Mouse (Mus musculus): ENCODE measurements at regions not wholly inside any gene's neighbourhood (a gene's known extent, or its start where the extent isn't known, plus 50 kb on each side); places are given as distances from the start of the nearest gene placed in this dataset.

DNA sequence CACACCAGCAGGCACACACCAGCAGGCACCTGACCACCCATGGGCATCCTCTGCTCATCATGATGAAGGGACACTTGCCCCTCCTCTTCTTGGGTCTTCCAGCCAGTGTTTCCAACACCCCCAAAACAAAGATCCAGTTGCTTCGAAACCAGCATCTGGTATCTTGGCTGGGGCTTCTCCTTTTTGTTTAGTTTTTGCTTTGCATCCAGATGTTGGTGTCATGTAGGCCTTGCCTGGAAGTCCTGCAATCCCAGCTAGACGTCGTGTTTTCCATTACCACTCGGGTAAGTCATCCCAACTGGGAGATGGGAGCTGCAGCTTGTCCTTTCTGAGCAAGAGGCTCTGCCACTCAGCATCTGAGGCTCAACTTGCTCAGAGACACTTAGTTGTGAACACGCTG, 70.6 kb upstream of the Tspan2 start:
- in situ Hi-C loops (cut with MboI, MseI), result no loop called here

DNA sequence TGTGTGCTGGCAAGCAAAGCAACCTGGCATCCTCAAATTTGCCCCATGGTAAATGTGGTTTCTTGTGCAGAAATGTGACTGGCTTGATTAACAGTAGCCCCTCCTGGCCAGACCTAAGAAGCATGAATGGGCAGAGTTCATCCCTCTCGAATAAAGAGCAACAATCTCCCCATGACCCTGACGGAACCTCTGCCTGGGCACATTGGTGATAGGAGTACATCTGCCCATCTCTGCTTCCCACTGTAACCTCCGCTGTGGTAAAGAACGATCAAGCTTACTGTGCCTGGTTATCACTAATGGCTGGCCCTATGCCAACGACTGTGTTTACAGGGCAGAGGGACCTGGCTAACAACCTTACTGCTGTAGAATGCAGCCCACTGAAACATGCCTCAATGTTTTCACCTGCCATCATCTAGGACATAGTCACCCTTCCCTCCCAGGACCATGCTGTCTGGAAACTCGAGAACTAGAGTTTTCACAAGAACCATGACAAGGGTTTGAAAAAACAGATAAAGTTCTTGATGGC, 69.6 kb upstream of the Tspan2 start:
- in situ Hi-C loops (cut with MboI, MseI), result no loop called here

DNA sequence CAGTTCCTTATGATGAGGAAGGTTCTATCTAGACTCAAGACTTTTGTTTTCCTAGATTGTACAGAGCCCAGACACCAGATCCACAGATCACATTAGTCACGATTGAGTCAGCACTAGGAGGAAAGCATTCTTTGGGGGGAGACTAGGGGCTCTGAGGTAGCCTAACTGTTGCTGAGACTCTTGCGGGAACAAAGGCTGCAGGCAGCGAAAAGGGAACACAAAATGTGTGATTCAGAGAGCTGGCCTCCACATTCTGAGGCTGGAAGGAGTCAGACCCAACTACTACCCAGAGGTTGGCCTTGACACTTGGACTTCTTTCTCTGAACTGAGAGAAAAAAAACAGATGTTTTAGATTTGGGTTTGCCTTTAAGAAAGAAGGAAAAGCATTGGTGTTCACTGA, 66.5 kb upstream of the Tspan2 start:
- in situ Hi-C loops (cut with MboI, MseI), result no loop called here

DNA sequence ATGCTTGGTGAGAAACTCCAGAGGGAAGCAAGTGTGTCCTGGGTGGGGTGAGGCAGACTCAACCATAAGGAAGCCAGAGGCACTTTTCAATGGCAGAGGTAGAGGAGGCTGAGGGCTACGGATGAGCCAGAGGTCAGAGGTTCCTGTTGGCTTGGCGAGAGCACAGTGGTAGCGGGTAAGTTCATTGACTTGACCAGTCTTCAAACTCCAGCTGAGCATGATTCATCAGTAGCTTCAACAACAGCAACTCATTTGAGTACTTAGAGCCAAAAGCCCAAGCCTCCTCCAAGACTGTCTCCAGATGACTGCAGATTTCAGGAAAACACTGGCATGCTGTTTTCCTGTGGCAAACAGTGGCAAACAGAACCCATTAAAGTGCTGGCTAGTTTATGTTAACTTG, 65.8 kb upstream of the Tspan2 start:
- in situ Hi-C loops (cut with MboI, MseI), result no loop called here

DNA sequence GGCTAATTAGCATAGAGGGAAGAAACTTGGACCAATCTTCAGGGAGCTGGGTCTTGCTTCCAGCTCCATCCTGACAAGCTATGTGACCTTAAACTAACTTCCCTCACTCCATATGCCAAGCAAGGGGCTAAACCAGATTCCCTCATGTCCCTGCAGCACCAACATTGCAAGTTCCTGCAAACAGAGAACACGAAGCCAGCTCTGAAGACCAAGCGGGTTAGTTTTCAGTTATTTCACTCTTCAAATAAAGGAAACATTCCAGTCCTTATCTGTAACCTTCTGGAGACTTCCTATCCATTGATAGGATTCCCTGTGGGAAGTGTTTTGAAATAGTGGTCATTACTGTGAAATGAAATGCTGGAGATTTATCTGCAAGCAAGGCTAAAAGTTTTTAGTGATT, 64.4 kb upstream of the Tspan2 start:
- in situ Hi-C loops (cut with MboI, MseI), result no loop called here

DNA sequence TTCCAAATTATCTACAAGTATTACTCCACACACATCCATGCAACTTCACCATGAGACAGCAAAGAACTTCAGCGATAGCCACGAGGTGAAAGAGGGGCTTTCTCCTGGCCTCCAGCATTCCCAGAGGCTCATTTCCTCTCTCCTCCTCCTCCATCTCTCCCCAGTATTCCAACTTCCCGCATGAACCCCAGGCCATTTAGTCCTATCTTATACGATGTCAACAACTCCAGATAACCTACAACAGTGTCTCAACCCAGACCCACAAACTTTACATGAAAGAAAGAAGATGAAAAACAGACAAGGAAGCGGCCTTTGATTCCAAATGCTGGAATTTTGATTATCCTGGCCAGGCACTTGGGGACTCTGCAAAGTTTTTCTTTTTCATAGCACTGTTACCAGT, 63.8 kb upstream of the Tspan2 start:
- in situ Hi-C loops (cut with MboI, MseI), result no loop called here

DNA sequence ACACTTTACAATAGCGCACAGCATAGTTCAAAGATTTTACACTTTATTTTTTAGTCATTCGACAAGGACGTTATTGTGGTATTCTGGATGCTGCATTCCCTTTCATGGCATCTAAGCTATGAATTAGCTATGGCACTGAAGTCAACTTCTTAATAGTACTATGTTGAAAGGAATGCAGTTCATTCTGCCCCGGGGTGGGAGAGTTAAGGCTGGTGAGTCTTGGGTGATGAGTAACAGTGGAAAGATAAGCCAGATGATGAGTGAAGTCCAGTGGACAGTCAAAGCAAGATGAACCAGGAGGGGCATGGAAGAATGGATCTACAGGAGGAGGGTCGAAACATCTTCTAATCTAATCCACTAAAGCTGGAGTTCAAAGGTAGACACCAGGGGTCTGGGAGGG, 63.4 kb upstream of the Tspan2 start:
- in situ Hi-C loops (cut with MboI, MseI), result no loop called here

DNA sequence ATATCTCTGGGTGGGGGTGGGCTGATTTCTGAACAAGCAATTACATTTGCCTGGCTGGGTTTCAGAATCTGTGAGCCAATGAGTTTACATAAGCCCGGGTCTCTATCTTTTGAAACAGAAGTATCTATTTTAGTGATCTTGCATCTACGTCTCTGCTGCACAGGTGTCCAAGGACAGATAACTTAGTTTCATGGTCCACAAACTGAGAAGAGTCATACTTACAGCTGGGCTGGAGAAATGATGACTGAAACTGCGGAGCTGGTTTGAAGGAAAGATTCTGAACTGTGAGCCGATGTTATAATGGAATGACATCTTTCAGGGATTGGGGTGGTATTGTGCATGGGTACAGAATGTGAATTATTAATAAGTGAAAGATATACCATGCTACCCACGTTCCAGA, 60.8 kb upstream of the Tspan2 start:
- in situ Hi-C loops (cut with MboI, MseI), result no loop called here

DNA sequence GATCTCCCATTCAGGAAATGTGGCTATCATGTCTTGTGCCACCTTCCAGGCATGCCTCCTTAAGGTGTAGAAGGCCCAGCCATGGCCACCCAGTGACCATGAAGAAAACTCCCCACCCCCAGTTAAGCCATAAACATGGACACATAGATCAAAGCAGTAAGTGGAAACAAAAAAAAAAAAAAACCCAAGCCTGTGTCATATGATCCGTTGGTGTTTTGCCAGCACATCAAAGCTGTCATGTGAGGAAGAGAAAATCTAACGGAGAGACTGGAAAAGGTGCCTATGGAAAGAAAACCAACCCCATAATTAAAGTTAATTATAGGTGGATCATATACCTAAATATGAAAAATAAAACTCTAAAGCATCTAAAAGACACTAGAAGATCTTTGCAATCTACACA, 60.3 kb upstream of the Tspan2 start:
- in situ Hi-C loops (cut with MboI, MseI), result no loop called here

DNA sequence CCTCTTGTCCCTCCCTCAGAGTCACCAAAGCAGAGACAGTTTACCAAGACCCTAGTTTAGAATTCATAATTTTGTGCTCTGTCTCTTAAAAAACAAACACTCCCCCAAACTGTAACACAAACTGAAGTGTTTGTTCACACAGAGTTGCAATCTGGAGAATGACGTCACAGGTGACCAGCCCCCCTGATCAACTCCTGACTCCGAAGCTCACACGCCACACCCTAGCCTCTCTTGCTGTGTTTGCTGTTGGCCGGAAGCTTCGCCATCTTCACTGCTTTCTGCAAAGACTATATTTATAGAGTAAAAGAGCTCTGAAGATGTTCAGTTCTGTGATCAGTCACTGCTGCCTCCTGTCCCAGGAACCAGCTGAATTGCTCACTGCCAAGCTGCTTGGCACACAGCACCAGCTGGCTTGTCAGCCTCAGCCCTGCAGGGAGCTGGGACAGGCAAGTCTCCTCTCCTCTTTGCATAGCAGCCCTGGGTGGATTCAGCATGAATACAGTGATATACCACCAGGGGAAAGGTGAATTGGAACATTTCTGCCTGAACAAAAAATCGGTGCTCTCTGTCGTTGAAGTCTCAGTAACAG, 57.3 kb upstream of the Tspan2 start:
- in situ Hi-C loops (cut with MboI, MseI), result no loop called here

DNA sequence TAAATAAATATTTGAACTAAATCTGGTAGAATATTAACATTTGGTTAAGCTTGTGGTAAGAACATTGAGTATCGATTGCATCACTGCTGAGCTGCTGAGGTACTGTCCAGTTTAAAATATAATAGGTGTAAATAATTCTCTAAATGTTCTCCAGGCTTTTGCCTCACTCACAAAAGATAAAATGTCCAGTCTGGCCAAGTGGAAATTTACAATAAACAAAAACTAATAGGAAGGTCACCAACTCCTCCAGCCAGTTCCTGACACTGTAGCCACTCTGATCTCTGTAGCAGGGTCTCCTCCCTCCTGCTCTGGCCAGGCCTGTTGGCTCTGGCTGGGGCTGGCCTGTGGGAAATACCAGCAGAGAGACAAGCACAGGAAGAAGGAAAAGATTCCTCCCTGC, 55.8 kb upstream of the Tspan2 start:
- in situ Hi-C loops (cut with MboI, MseI), result no loop called here

DNA sequence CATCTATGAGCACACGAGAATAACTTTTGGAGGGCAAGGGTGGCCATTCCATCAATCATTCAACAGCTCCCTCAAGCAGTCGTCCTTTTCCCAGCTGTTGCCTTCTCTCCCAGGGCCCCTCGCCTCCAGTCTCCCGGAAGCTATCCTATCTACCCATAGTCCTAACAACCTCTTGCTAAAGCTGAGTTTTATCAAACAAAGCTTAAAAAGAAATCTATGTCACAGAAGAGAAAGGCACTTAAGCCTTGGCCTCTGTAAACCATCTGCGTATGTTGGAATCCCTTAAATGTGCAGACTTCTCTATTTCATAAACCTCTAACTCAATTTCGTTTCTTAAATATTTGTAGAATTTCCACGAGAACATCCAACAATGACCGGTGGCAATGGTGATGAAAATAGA, 51.9 kb upstream of the Tspan2 start:
- in situ Hi-C loops (cut with MboI, MseI), result loop anchor here (10.0 kb wide), 1 partner anchor 358 kb away; no protein-coding TSS in a partner anchor

DNA sequence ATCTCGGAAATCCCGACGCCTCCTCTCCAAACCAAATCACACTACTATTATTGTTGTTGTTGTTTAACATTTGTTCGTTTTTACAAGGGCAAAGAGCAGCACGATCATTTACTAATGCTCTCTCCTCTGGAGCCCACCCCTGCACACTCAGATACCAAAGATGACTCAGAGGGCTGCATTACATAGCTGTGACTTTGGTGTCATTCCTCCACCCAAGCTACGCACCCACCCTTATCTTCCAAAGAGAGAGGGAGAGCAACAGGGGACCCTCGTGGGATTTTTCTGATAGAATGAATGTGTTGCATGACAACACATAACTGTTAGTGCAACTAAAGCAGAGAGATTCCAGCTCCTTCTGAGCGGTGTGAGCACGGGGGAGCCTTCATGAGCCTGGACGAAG, 50.8 kb upstream of the Tspan2 start:
- in situ Hi-C loops (cut with MboI, MseI), result loop anchor here (10.0 kb wide), 1 partner anchor 359 kb away; no protein-coding TSS in a partner anchor
